Mouse (Mus musculus): Measurements from ENCODE around the gene Pgpep1l.
A peak's percentile ranks its signal among the peaks of the same experiment; 100 is the strongest.

The Pgpep1l gene

GRCm38 (mm10) chr7:68210417-68210816 lies 53.6 kb downstream of the Pgpep1l start:
- peak; percentile 11 to 45 for DNase-seq

DNA sequence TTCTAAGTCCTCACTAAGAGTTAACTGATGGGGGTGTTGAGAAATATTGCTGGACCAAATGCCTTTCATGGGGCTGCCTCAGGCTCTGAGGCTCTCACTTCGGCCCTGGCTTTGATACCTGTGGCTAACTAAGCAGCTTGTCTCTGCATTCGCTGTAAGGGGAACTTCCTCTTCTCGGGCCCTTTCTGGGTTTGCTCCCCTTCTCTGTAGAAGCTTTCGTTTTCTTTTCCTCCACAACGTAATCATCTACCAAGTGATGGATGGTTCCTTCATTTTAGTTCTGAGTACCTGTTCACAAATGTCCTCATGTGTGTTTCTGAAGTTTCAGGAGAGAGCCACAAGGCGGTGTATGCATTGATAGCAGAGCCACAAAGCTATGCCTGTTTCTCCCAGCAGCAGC lies 55.0 kb downstream of the Pgpep1l start:
- DNase-seq: no peak

- no peak for DNase-seq
Observed at GRCm38 (mm10) chr7:68205776-68206427, 58.1 kb downstream of the Pgpep1l start.

DNA sequence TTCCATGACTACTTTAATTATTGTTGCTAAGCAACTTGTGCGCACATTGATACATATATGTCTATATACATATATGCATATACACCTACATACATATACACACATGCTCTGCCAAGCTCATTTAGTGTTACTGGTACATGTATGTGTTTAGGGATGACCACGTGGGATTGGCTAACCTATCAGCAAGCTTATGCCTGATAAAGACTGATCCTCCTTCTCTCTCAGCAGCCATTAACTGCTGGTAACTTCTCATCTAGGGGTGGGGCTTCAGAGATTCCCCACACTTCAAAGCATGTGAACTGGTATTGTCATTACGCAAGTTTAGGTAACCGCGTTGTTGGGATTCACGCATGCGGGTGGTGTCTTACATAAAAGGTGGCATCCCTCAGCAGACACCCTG lies 64.4 kb downstream of the Pgpep1l start:
- DNase-seq: no peak

DNA sequence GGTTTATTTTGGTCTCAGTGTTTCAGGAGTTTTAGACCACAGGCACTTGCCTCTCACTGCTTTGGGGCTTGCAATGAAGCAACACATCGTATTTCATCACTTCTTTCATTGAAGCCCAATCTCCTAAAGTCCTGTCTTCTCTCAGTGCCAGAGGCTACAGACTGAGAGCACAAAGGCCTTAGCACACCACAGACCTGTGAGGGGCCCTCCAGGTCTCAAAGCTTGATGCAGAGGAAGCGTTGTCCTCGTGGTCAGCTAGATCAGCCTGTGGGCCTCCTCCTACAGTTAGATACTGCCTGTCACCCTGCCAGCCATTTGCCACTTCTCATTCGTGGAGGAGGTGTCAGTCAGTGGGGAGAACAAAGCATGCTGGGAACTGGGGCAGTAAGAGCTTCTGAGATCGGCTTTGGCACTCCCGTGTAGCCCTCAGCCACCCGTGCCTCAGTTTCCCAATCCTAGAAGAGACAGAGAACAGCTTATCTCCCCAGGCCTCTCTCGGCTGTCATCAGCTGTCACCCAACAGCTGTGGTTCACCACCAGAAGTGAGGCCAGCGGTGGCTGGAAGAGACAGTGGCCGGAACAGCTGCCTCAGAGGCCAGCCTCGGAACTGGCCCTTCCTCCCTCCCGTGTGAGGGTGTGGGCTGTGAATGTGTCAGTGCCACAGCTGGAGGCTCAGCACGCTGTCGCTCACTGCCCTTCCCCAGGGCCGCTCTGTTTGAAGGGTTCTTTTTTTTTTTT lies 69.9 kb downstream of the Pgpep1l start:
- no peak for DNase-seq

GRCm38 (mm10) chr7:68189691-68190456 lies 74.2 kb downstream of the Pgpep1l start:
- DNase-seq: no peak

- no peak for DNase-seq
Observed at GRCm38 (mm10) chr7:68189211-68189610, 74.8 kb downstream of the Pgpep1l start.

All from kidney, postnatal 36 days (tissue).